Mouse (Mus musculus) urinary bladder, postnatal 4 days (tissue): ENCODE measurements around the gene Thy1.
A peak's percentile ranks its signal among the peaks of the same experiment; 100 is the strongest.

Source experiments
- DNase-seq, 2 experiments: peaks; one replicate each; pipeline ENCODE4 v3.0.0; 2021 to 2022; ENCODE audit warnings: low spot score in 2 of 2

The Thy1 gene

GRCm38 (mm10) chr9:44042836-44043707 lies at the start of gene Thy1:
Gene Thy1 (plus strand): TSS chr9:44043384.
- peak in 1 of 2 experiments; percentile 24 for DNase-seq

- no peak for DNase-seq
Observed at GRCm38 (mm10) chr9:43997681-43998080, 45.5 kb upstream of the Thy1 start.

- DNase-seq, result no peak
Observed at GRCm38 (mm10) chr9:43998851-43999250, 44.3 kb upstream of the Thy1 start.

- no peak for DNase-seq
Observed at GRCm38 (mm10) chr9:44004362-44004761, 38.8 kb upstream of the Thy1 start.

GRCm38 (mm10) chr9:44005305-44005704 lies 37.9 kb upstream of the Thy1 start:
- DNase-seq, result no peak

- DNase-seq, result no peak
Observed at GRCm38 (mm10) chr9:44007323-44007722, 35.9 kb upstream of the Thy1 start.

GRCm38 (mm10) chr9:44007991-44008390 lies 35.2 kb upstream of the Thy1 start:
- no peak for DNase-seq

- DNase-seq, result no peak
Observed at GRCm38 (mm10) chr9:44010900-44011299, 32.3 kb upstream of the Thy1 start.

GRCm38 (mm10) chr9:44011668-44012067 lies 31.5 kb upstream of the Thy1 start:
- no peak for DNase-seq

- DNase-seq, result no peak
Observed at GRCm38 (mm10) chr9:44012164-44012563, 31.0 kb upstream of the Thy1 start.

GRCm38 (mm10) chr9:44012761-44013301 lies 30.4 kb upstream of the Thy1 start:
- DNase-seq, result no peak

GRCm38 (mm10) chr9:44013781-44014180 lies 29.4 kb upstream of the Thy1 start:
- no peak for DNase-seq

- DNase-seq, result no peak
Observed at GRCm38 (mm10) chr9:44016304-44016703, 26.9 kb upstream of the Thy1 start.

- no peak for DNase-seq
Observed at GRCm38 (mm10) chr9:44017846-44018245, 25.3 kb upstream of the Thy1 start.

- DNase-seq, result no peak
Observed at GRCm38 (mm10) chr9:44020001-44020400, 23.2 kb upstream of the Thy1 start.

- no peak for DNase-seq
Observed at GRCm38 (mm10) chr9:44022100-44022847, 20.9 kb upstream of the Thy1 start.

GRCm38 (mm10) chr9:44024096-44024495 lies 19.1 kb upstream of the Thy1 start:
- no peak for DNase-seq

- DNase-seq, result no peak
Observed at GRCm38 (mm10) chr9:44029580-44030236, 13.5 kb upstream of the Thy1 start.

- DNase-seq, result no peak
Observed at GRCm38 (mm10) chr9:44030646-44031045, 12.5 kb upstream of the Thy1 start.

- DNase-seq, result no peak
Observed at GRCm38 (mm10) chr9:44031079-44031478, 12.1 kb upstream of the Thy1 start.

GRCm38 (mm10) chr9:44031946-44032345 lies 11.2 kb upstream of the Thy1 start:
- DNase-seq, result no peak

GRCm38 (mm10) chr9:44033317-44033716 lies 9.9 kb upstream of the Thy1 start:
- DNase-seq, result no peak
